Mouse (Mus musculus): ENCODE results near the gene Ica1l.

DNA sequence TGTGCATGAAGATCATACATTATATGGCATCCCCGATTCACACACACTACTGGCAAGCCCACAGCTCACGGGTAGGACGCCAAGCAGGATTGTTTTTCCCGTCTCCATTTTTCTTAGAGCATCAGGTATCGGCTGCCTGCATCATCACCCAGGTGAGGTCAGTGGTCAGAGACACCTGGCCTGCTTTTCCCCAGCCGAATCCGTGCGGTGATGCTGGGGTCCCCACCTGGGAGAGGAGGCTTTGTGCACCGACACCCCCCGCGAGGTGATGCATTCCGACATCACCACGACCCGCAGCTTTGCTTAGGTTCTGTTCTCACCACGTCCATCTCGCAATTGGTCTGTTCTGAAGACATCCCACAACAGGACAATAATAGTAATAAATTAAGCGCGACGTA lies 587 bp downstream of the Ica1l start:
- TF ChIP-seq CTCF (IDR thresholded peaks at IDR 0.05; ENCODE audit: low read depth, low read length) (no peak), POLR2A (IDR thresholded peaks at IDR 0.05; ENCODE audit: extremely low read depth, insufficient read depth, low read length) (no peak)

All from liver, adult 2 months (tissue).